Mouse (Mus musculus) MEL (cell line): ENCODE measurements around the gene Selenom. TPM values are rescaled to one million over a fixed set of nuclear protein-coding genes. Genes with fewer than 3 reads are reported as not detected.

ENCODE experiments used
- DNase-seq: peaks from one replicate; pipeline ENCODE4 v3.0.0; 2011; ENCODE audit warnings: low read depth, low spot score
- H3K27ac ChIP-seq: 2 replicates; pipeline ENCODE4 v1.5.1; 2012; ENCODE audit warnings: low read depth, mild to moderate bottlenecking, control low read depth, low read length, moderate library complexity; ENCODE audit not compliant: control insufficient read depth
- H3K27me3 ChIP-seq, 2 experiments: fragments of 150-350 bp in 1 of 2; sonication (generic) in 1 of 2; 2 replicates each; pipeline ENCODE4 v1.6.1; 2012; ENCODE audit warnings: low read length in 2 of 2, mild to moderate bottlenecking in 2 of 2, improper control_type of control experiment in 1 of 2, moderate library complexity in 1 of 2; ENCODE audit not compliant: insufficient read depth in 2 of 2, control insufficient read depth in 1 of 2
- H3K36me3 ChIP-seq, 2 experiments: 2 replicates each; pipeline ENCODE4 v1.6.1; 2012 to 2014; ENCODE audit warnings: low read length in 2 of 2, improper control_type of control experiment in 1 of 2, inconsistent platforms in 1 of 2, mild to moderate bottlenecking in 1 of 2; ENCODE audit not compliant: insufficient read depth in 2 of 2, control insufficient read depth in 1 of 2
- H3K4me1 ChIP-seq, 2 experiments: fragments of 150-350 bp in 1 of 2; sonication (generic) in 1 of 2; 2 replicates each; pipeline ENCODE4 v1.6.1; 2012; ENCODE audit warnings: low read length in 2 of 2, improper control_type of control experiment in 1 of 2, mild to moderate bottlenecking in 1 of 2; ENCODE audit not compliant: insufficient read depth in 2 of 2, control insufficient read depth in 1 of 2
- H3K4me3 ChIP-seq, 2 experiments: fragments of 150-350 bp in 1 of 2; sonication (generic) in 1 of 2; 2 replicates each; pipeline ENCODE4 v1.5.1; 2012; ENCODE audit warnings: low read depth in 2 of 2, low read length in 2 of 2, mild to moderate bottlenecking in 2 of 2, moderate library complexity in 2 of 2, control low read depth in 1 of 2, improper control_type of control experiment in 1 of 2; ENCODE audit not compliant: control insufficient read depth in 1 of 2, insufficient read depth in 1 of 2
- H3K79me2 ChIP-seq: 2 replicates; pipeline ENCODE4 v1.6.1; 2012; ENCODE audit warnings: mild to moderate bottlenecking, low read length, moderate library complexity; ENCODE audit not compliant: control insufficient read depth, poor library complexity, insufficient read depth
- H3K9ac ChIP-seq: 2 replicates; pipeline ENCODE4 v1.6.1; 2012; ENCODE audit warnings: low read depth, mild to moderate bottlenecking, control low read depth, low read length, moderate library complexity; ENCODE audit not compliant: control insufficient read depth, poor library complexity, severe bottlenecking
- H3K9me3 ChIP-seq: fragments of 150-350 bp; sonication (generic); replicated peaks from 2 replicates; pipeline ENCODE4 v1.6.1; 2012; ENCODE audit warnings: mild to moderate bottlenecking, low read length, improper control_type of control experiment, moderate library complexity; ENCODE audit not compliant: insufficient read depth
- BHLHE40 ChIP-seq: IDR thresholded peaks from 2 replicates; pipeline ENCODE4 v1.6.1; 2012; ENCODE audit warnings: low read depth, mild to moderate bottlenecking, inconsistent platforms, low read length, improper control_type of control experiment, borderline replicate concordance
- CHD2 ChIP-seq: IDR thresholded peaks from 2 replicates; pipeline ENCODE4 v1.6.1; 2011; ENCODE audit warnings: low read length, improper control_type of control experiment
- CTCF ChIP-seq, 3 experiments: IDR thresholded peaks in 2 of 3; conservative IDR thresholded peaks in 1 of 3; 2 replicates each; pipeline ENCODE4 v1.5.1; 2011 to 2012; ENCODE audit warnings: low read length in 3 of 3, low read depth in 2 of 3, mild to moderate bottlenecking in 2 of 3, improper control_type of control experiment in 1 of 3, inconsistent platforms in 1 of 3, mixed read lengths in 1 of 3, moderate library complexity in 1 of 3; ENCODE audit not compliant: control insufficient read depth in 1 of 3, insufficient read depth in 1 of 3, poor library complexity in 1 of 3, severe bottlenecking in 1 of 3
- E2F4 ChIP-seq: IDR thresholded peaks from 2 replicates; pipeline ENCODE4 v1.6.1; 2011; ENCODE audit warnings: low read depth, low read length, improper control_type of control experiment, borderline replicate concordance
- ELF1 ChIP-seq: IDR thresholded peaks from 2 replicates; pipeline ENCODE4 v1.6.1; 2014; ENCODE audit warnings: low read depth, mild to moderate bottlenecking, inconsistent platforms, low read length, improper control_type of control experiment, moderate library complexity
- EP300 ChIP-seq, 2 experiments: IDR thresholded peaks; 2 replicates each; pipeline ENCODE4 v1.6.1; 2011; ENCODE audit warnings: improper control_type of control experiment in 2 of 2, low read length in 2 of 2, low read depth in 1 of 2, mild to moderate bottlenecking in 1 of 2
- GABPA ChIP-seq: IDR thresholded peaks from 2 replicates; pipeline ENCODE4 v1.6.1; 2012; ENCODE audit warnings: low read depth, mild to moderate bottlenecking, inconsistent platforms, low read length, improper control_type of control experiment, moderate library complexity
- KAT2A ChIP-seq: conservative IDR thresholded peaks from 2 replicates; pipeline ENCODE4 v1.6.1; 2012; ENCODE audit warnings: low read depth, low read length, improper control_type of control experiment, inconsistent platforms
- MEF2A ChIP-seq: IDR thresholded peaks from 2 replicates; pipeline ENCODE4 v1.6.1; 2014; ENCODE audit warnings: low read depth, mild to moderate bottlenecking, inconsistent platforms, low read length, improper control_type of control experiment; ENCODE audit not compliant: poor library complexity, insufficient replicate concordance, severe bottlenecking; ENCODE audit errors: extremely low read depth
- MXI1 ChIP-seq: IDR thresholded peaks from 2 replicates; pipeline ENCODE4 v1.6.1; 2011; ENCODE audit warnings: mild to moderate bottlenecking, low read depth, low read length, improper control_type of control experiment
- NELFE ChIP-seq: IDR thresholded peaks from 2 replicates; pipeline ENCODE4 v1.6.1; 2011; ENCODE audit warnings: low read depth, low read length, improper control_type of control experiment
- NRF1 ChIP-seq: IDR thresholded peaks from 2 replicates; pipeline ENCODE4 v1.6.1; 2014; ENCODE audit warnings: low read depth, mild to moderate bottlenecking, inconsistent platforms, low read length, improper control_type of control experiment, moderate library complexity; ENCODE audit not compliant: poor library complexity, insufficient read depth, severe bottlenecking
- POLR2A ChIP-seq, 2 experiments: IDR thresholded peaks; 2 replicates each; pipeline ENCODE4 v1.6.1; 2011 to 2012; ENCODE audit warnings: low read length in 2 of 2, mild to moderate bottlenecking in 2 of 2, control low read depth in 1 of 2, improper control_type of control experiment in 1 of 2, low read depth in 1 of 2, moderate library complexity in 1 of 2; ENCODE audit not compliant: control insufficient read depth in 1 of 2, insufficient read depth in 1 of 2, poor library complexity in 1 of 2
- POLR2AphosphoS2 ChIP-seq: IDR thresholded peaks from 2 replicates; pipeline ENCODE4 v1.6.1; 2011; ENCODE audit warnings: low read length, improper control_type of control experiment
- POLR2AphosphoS5 ChIP-seq: IDR thresholded peaks from 2 replicates; pipeline ENCODE4 v1.6.1; 2012; ENCODE audit warnings: low read depth, borderline replicate concordance, mild to moderate bottlenecking, inconsistent platforms, low read length, moderate library complexity, mixed read lengths
- RAD21 ChIP-seq: IDR thresholded peaks from 2 replicates; pipeline ENCODE4 v1.6.1; 2011; ENCODE audit warnings: mild to moderate bottlenecking, low read depth, low read length, improper control_type of control experiment
- RCOR1 ChIP-seq: IDR thresholded peaks from 2 replicates; pipeline ENCODE4 v1.6.1; 2012; ENCODE audit warnings: low read depth, mild to moderate bottlenecking, inconsistent platforms, low read length, improper control_type of control experiment
- TAL1 ChIP-seq: IDR thresholded peaks from 2 replicates; pipeline ENCODE4 v1.6.1; 2012; ENCODE audit warnings: mild to moderate bottlenecking, inconsistent platforms, low read length, moderate library complexity, mixed read lengths
- TBP ChIP-seq: IDR thresholded peaks from 2 replicates; pipeline ENCODE4 v1.8.0; 2011; ENCODE audit warnings: low read depth, low read length, improper control_type of control experiment
- TCF12 ChIP-seq: IDR thresholded peaks from 2 replicates; pipeline ENCODE4 v1.6.1; 2014; ENCODE audit warnings: low read depth, mild to moderate bottlenecking, inconsistent platforms, low read length, improper control_type of control experiment, moderate library complexity
- ZC3H11A ChIP-seq: IDR thresholded peaks from 2 replicates; pipeline ENCODE4 v1.6.1; 2012; ENCODE audit warnings: low read depth, mild to moderate bottlenecking, inconsistent platforms, low read length, improper control_type of control experiment
- ZKSCAN1 ChIP-seq: IDR thresholded peaks from 2 replicates; pipeline ENCODE4 v1.6.1; 2012; ENCODE audit warnings: low read depth, mild to moderate bottlenecking, inconsistent platforms, low read length, improper control_type of control experiment, moderate library complexity
- ZMIZ1 ChIP-seq: IDR thresholded peaks from 2 replicates; pipeline ENCODE4 v1.6.1; 2012; ENCODE audit warnings: low read depth, mild to moderate bottlenecking, inconsistent platforms, low read length, improper control_type of control experiment, moderate library complexity
- ZNF384 ChIP-seq: IDR thresholded peaks from 2 replicates; pipeline ENCODE4 v1.6.1; 2012; ENCODE audit warnings: low read depth, mild to moderate bottlenecking, inconsistent platforms, low read length, improper control_type of control experiment
- polyA plus RNA-seq, 2 experiments: library from polyadenylated mRNA; stranded (reverse) in 1 of 2; unstranded in 1 of 2; fragments of >175 nt in 1 of 2; fragments of >200 nt in 1 of 2; gene quantifications; 2 replicates each; pipeline versions ENCODE4 v1.2.1 to v1.2.4; 2012; ENCODE audit warnings: low replicate concordance in 2 of 2, low read depth in 1 of 2; ENCODE audit not compliant: insufficient read length in 2 of 2, insufficient read depth in 1 of 2, missing spikeins in 1 of 2
- total RNA-seq: library from RNA; depleted of rRNA; stranded (reverse); fragments of 300-350 nt; gene quantifications from 2 replicates; pipeline ENCODE4 v1.2.3, GENCODE M21; 2012

The Selenom gene
- total and polyA plus RNA-seq, 3 experiments: 29.5 to 35.4 TPM; not detected in 1

- H3K27ac ChIP-seq: no peak overlapping the region
- peak; percentile 29 for DNase-seq
- no peak overlapping the region for H3K4me3 ChIP-seq
- H3K9me3 ChIP-seq: no peaks in the 10 kb centered on the region
- H3K27me3 ChIP-seq: no peaks in the 10 kb centered on the region
- no peak overlapping the region for H3K9ac ChIP-seq
- H3K4me1 ChIP-seq: peaks cover 0 to 6% of the 10 kb centered on the region in 2 experiments; a peak in 3 of 4 replicates
- TF ChIP-seq GABPA: no peak
- no peak for TF ChIP-seq CTCF (IDR thresholded peaks at IDR 0.05 in 2 of 3, conservative IDR thresholded peaks at IDR 0.05 in 1 of 3; ENCODE audit: control insufficient read depth in 1 of 3, insufficient read depth in 1 of 3, low read depth in 2 of 3, low read length in 3 of 3, poor library complexity in 1 of 3, severe bottlenecking in 1 of 3)
- TF ChIP-seq NRF1: no peak
- TF ChIP-seq CHD2: no peak
- no peak; a peak in 1 of 4 replicates for TF ChIP-seq POLR2A (IDR thresholded peaks at IDR 0.05; ENCODE audit: control insufficient read depth in 1 of 2, insufficient read depth in 1 of 2, low read depth in 1 of 2, low read length in 2 of 2, poor library complexity in 1 of 2)
- no peak for TF ChIP-seq BHLHE40
- TF ChIP-seq RAD21: no peak
- no peak for TF ChIP-seq KAT2A
- no peak for TF ChIP-seq ZKSCAN1
- TF ChIP-seq ZNF384: no peak
- TF ChIP-seq MXI1: no peak
- TF ChIP-seq POLR2AphosphoS5: no peak
- TF ChIP-seq E2F4: no peak
- peaks cover 2 to 3% of the 10 kb centered on the region in 2 experiments; a peak in 3 of 4 replicates for H3K36me3 ChIP-seq
- H3K79me2 ChIP-seq: peaks cover 14% of the 10 kb centered on the region
Measured at GRCm38 (mm10) chr11:3529476-3530252, 15.2 kb downstream of the Selenom start.

DNA sequence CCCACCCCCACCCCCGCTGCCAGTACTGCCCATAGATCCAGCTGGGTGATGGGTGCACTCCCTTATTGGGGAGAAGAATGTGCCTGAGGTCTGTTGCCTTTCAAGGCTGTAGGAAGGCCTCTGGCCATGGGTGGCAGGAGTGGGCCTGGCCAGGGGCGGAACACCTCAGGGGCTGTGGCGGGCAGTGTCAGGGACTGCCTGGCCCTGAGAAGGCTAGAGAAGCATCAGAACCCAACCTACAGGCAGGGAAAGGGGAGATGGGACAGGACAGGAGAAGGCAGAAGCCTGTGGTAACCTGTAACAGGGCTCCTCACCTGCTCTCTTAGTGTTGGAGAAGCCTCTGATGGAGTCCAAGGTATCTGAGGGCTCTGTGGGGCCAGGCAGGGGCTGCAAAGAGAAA lies 16.2 kb downstream of the Selenom start:
- Histone ChIP-seq H3K9ac (no peak overlapping the region), H3K79me2 (peaks cover 3% of the 10 kb centered on the region), H3K27ac (no peak overlapping the region)
- TF ChIP-seq ELF1 (no peak), TCF12 (no peak), TBP (no peak), EP300 (IDR thresholded peaks at IDR 0.05; ENCODE audit: low read depth in 1 of 2, low read length in 2 of 2) (no peak), MEF2A (no peak), ZMIZ1 (no peak), POLR2AphosphoS2 (no peak), ZNF384 (no peak), ZC3H11A (no peak), NELFE (no peak), TAL1 (no peak), RCOR1 (no peak)
- TF ChIP-seq, all 39 proteins: peak for 0
- Histone ChIP-seq H3K4me3 (no peak overlapping the region), H3K4me1 (peaks cover 0 to 6% of the 10 kb centered on the region in 2 experiments; a peak in 3 of 4 replicates), H3K9me3 (no peaks in the 10 kb centered on the region), H3K36me3 (peaks cover 2 to 3% of the 10 kb centered on the region in 2 experiments; a peak in 3 of 4 replicates), H3K27me3 (no peaks in the 10 kb centered on the region)
- DNase-seq: no peak
